Mouse (Mus musculus) ES-Bruce4 (cell line): ENCODE data around the gene Arhgap45.

Source experiments
- CTCF ChIP-seq: IDR thresholded peaks from one replicate; pipeline ENCODE4 v1.8.1; 2011; ENCODE audit warnings: low read depth, low read length
- EP300 ChIP-seq: IDR thresholded peaks from 2 replicates; pipeline ENCODE4 v1.6.1; 2011; ENCODE audit warnings: low read depth, low read length; ENCODE audit not compliant: insufficient read depth
- POLR2A ChIP-seq: IDR thresholded peaks from one replicate; pipeline ENCODE4 v1.8.1; 2011; ENCODE audit warnings: low read length; ENCODE audit not compliant: insufficient read depth

- TF ChIP-seq CTCF (no peak), POLR2A (no peak), EP300 (peak; percentile 64; the same call in 1 of the 2 replicates)
Observed at GRCm38 (mm10) chr10:80048396-80048795, 31.9 kb downstream of the Arhgap45 start.
